Mouse (Mus musculus): Measurements from ENCODE around the gene Ide. TPM values are rescaled to one million over a fixed set of nuclear protein-coding genes. Genes with fewer than 3 reads are reported as not detected.

The Ide gene
- polyA plus RNA-seq, 1 experiment from 2014 or later: 49.3 TPM

GRCm38 (mm10) chr19:37225197-37225862 is 112.3 kb downstream of the Ide start:
- no peak for ATAC-seq (ENCODE audit: low read depth)
- no peaks in the 10 kb centered on the region for H3K4me1 ChIP-seq (ENCODE audit: control insufficient read depth, insufficient read depth, low read length)
- H3K9ac ChIP-seq (replicated peaks; ENCODE audit: low read depth, low read length): no peak overlapping the region
- no peaks in the 10 kb centered on the region for H3K9me3 ChIP-seq (ENCODE audit: control insufficient read depth, low read length)
- 90% methylated on average over 6 of the region's 6 CpGs for WGBS
- H3K4me2 ChIP-seq (ENCODE audit: low read depth, low read length): no peak overlapping the region
- H3K27ac ChIP-seq (ENCODE audit: low read depth, low read length): no peak overlapping the region
- no peaks in the 10 kb centered on the region for H3K27me3 ChIP-seq (ENCODE audit: control insufficient read depth, insufficient read depth, low read length)
- H3K36me3 ChIP-seq (ENCODE audit: control insufficient read depth, insufficient read depth, low read length): peaks cover 12% of the 10 kb centered on the region
- H3K4me3 ChIP-seq (ENCODE audit: low read depth, low read length): no peak overlapping the region

Other genes with a start within 250 kb of the Ide start
- gene March5, start 130.3 kb downstream of the Ide start, polyA plus RNA-seq (2014; fragmentation: Nextera tagmentation; extraction: Ambion mirVana): 121 and 126 TPM in 2 replicates
- 13.3 and 14.7 TPM in 2 replicates for gene Cpeb3, start 129.3 kb downstream of the Ide start, polyA plus RNA-seq (2014; fragmentation: Nextera tagmentation; extraction: Ambion mirVana)
- 5.1 and 6.4 TPM in 2 replicates for gene Kif11, start 38.6 kb upstream of the Ide start, polyA plus RNA-seq (2014; fragmentation: Nextera tagmentation; extraction: Ambion mirVana)
- gene Hhex, start 97.0 kb upstream of the Ide start, polyA plus RNA-seq (2014; fragmentation: Nextera tagmentation; extraction: Ambion mirVana): 1.8 and 4.3 TPM in 2 replicates
- gene Exoc6, start 212.6 kb upstream of the Ide start, polyA plus RNA-seq (2014; fragmentation: Nextera tagmentation; extraction: Ambion mirVana): 26.5 and 27.0 TPM in 2 replicates

Measured in neural tube, embryonic 14.5 days (tissue).